Mouse (Mus musculus) forebrain, embryonic 14.5 days (tissue): ENCODE measurements at regions not wholly inside any gene's neighbourhood (a gene's known extent, or its start where the extent isn't known, plus 50 kb on each side); places are given as distances from the start of the nearest gene placed in this dataset.

Experiments used
- ATAC-seq: fragments of 200-750 bp; cut with Nextera tagmentation; 2 replicates; pipeline ENCODE4 v1.8.0; 2017; ENCODE audit warnings: mild to moderate bottlenecking, moderate library complexity
- DNase-seq: peaks from one replicate; pipeline ENCODE4 v3.0.0-alpha.2; 2015; ENCODE audit warnings: low spot score
- H3K27ac ChIP-seq: fragments of 300-500 bp; sonication (generic); 2 replicates; pipeline ENCODE4 v1.5.1; 2014; ENCODE audit warnings: low read depth, mild to moderate bottlenecking, control low read depth, low read length, moderate library complexity
- H3K27me3 ChIP-seq: fragments of 300-500 bp; sonication (generic); replicated peaks from 2 replicates; pipeline ENCODE4 v1.6.1; 2014; ENCODE audit warnings: low read length, control low read depth, mixed read lengths; ENCODE audit not compliant: control insufficient read depth, insufficient read depth
- H3K36me3 ChIP-seq: fragments of 300-500 bp; sonication (generic); 2 replicates; pipeline ENCODE4 v1.6.1; 2014; ENCODE audit warnings: low read length, control low read depth; ENCODE audit not compliant: control insufficient read depth, insufficient read depth
- H3K4me1 ChIP-seq: fragments of 300-500 bp; sonication (generic); 2 replicates; pipeline ENCODE4 v1.6.1; 2014; ENCODE audit warnings: antibody characterized with exemption, low read length, control low read depth; ENCODE audit not compliant: control insufficient read depth, insufficient read depth
- H3K4me2 ChIP-seq: fragments of 300-500 bp; sonication (generic); 2 replicates; pipeline ENCODE4 v1.6.1; 2014; ENCODE audit warnings: mild to moderate bottlenecking, control low read depth, low read length
- H3K4me3 ChIP-seq: fragments of 300-500 bp; sonication (generic); 2 replicates; pipeline ENCODE4 v1.5.1; 2014; ENCODE audit warnings: low read depth, low read length, control low read depth
- H3K9ac ChIP-seq: fragments of 300-500 bp; sonication (generic); 2 replicates; pipeline ENCODE4 v1.6.1; 2014; ENCODE audit warnings: mild to moderate bottlenecking, low read length, control low read depth, moderate library complexity
- H3K9me3 ChIP-seq: fragments of 300-500 bp; sonication (generic); replicated peaks from 2 replicates; pipeline ENCODE4 v1.6.1; 2016; ENCODE audit warnings: low read length, control low read depth, mixed read lengths; ENCODE audit not compliant: control insufficient read depth
- WGBS: fragments of 180-500 bp; shearing (Covaris S2); extraction: QIAGEN DNeasy Blood & Tissue Kit; methylation state at CpG from one replicate; pipeline ENCODE4 v1.1.7; 2014; 5-methylcytosine and 5-hydroxymethylcytosine counted together

- H3K27ac ChIP-seq: no peak overlapping the region
- DNase-seq (no peak), ATAC-seq (no peak)
Observed at GRCm38 (mm10) chr9:46736232-46736631, 262.3 kb upstream of the Gm4791 start.

GRCm38 (mm10) chr9:46735664-46736067, 262.9 kb upstream of the Gm4791 start:
- Histone ChIP-seq H3K4me2 (no peak overlapping the region), H3K27me3 (no peaks in the 10 kb centered on the region), H3K4me1 (peaks cover 15% of the 10 kb centered on the region), H3K27ac (no peak overlapping the region), H3K4me3 (no peak overlapping the region), H3K9me3 (no peaks in the 10 kb centered on the region), H3K36me3 (no peaks in the 10 kb centered on the region), H3K9ac (no peak overlapping the region)
- ATAC-seq (peak; percentile 58), DNase-seq (peak; percentile 87)
- WGBS: 9% methylated on average over 4 of the region's 4 CpGs

More at GRCm38 (mm10) chr9:46736232-46736631, 262.3 kb upstream of the Gm4791 start:
- no peaks in the 10 kb centered on the region for H3K9me3 ChIP-seq
- H3K4me3 ChIP-seq: no peak overlapping the region
- no peak overlapping the region for H3K9ac ChIP-seq
- no peak overlapping the region for H3K4me2 ChIP-seq
- H3K36me3 ChIP-seq: no peaks in the 10 kb centered on the region
- H3K4me1 ChIP-seq: peaks cover 15% of the 10 kb centered on the region
- H3K27me3 ChIP-seq: no peaks in the 10 kb centered on the region

- DNase-seq (peak; percentile 70), ATAC-seq (peak; percentile 55; the same call in 1 of the 2 replicates)
Observed at GRCm38 (mm10) chr9:46728465-46728864, 270.1 kb upstream of the Gm4791 start.

GRCm38 (mm10) chr9:46724231-46724630, 274.3 kb upstream of the Gm4791 start:
- WGBS: 83% methylated on average over 5 of the region's 5 CpGs
- Histone ChIP-seq H3K9ac (no peak overlapping the region), H3K4me3 (no peak overlapping the region), H3K36me3 (no peaks in the 10 kb centered on the region), H3K27me3 (no peaks in the 10 kb centered on the region), H3K4me2 (no peak overlapping the region), H3K27ac (no peak overlapping the region), H3K4me1 (no peaks in the 10 kb centered on the region), H3K9me3 (no peaks in the 10 kb centered on the region)
- no peak for ATAC-seq
- peak; percentile 27 for DNase-seq

More at GRCm38 (mm10) chr9:46728465-46728864, 270.1 kb upstream of the Gm4791 start:
- no peaks in the 10 kb centered on the region for H3K9me3 ChIP-seq
- no peak overlapping the region for H3K4me2 ChIP-seq
- H3K4me3 ChIP-seq: no peak overlapping the region
- no peaks in the 10 kb centered on the region for H3K36me3 ChIP-seq
- whole genome bisulfite sequencing: 13% methylated on average over 5 of the region's 5 CpGs
- H3K27ac ChIP-seq: no peak overlapping the region
- H3K27me3 ChIP-seq: no peaks in the 10 kb centered on the region
- H3K4me1 ChIP-seq: no peaks in the 10 kb centered on the region
- no peak overlapping the region for H3K9ac ChIP-seq

GRCm38 (mm10) chr9:46713415-46713814, 285.1 kb upstream of the Gm4791 start:
- ATAC-seq: no peak
- 90% methylated on average over 10 of the region's 10 CpGs for WGBS

GRCm38 (mm10) chr9:46704151-46704905, 294.2 kb upstream of the Gm4791 start:
- Histone ChIP-seq H3K9me3 (no peaks in the 10 kb centered on the region), H3K4me1 (peaks cover 20% of the 10 kb centered on the region), H3K27ac (peak overlapping the region; percentile 63; the same call in 1 of the 2 replicates), H3K9ac (no peak overlapping the region), H3K36me3 (no peaks in the 10 kb centered on the region), H3K4me3 (no peak overlapping the region), H3K4me2 (no peak overlapping the region), H3K27me3 (no peaks in the 10 kb centered on the region)
- no peak for ATAC-seq
- 55% methylated on average over 10 of the region's 10 CpGs for WGBS
- DNase-seq: no peak

More at GRCm38 (mm10) chr9:46713415-46713814, 285.1 kb upstream of the Gm4791 start:
- no peak overlapping the region for H3K27ac ChIP-seq
- H3K9me3 ChIP-seq: no peaks in the 10 kb centered on the region
- H3K9ac ChIP-seq: no peak overlapping the region
- H3K4me3 ChIP-seq: no peak overlapping the region
- no peaks in the 10 kb centered on the region for H3K4me1 ChIP-seq
- no peaks in the 10 kb centered on the region for H3K27me3 ChIP-seq
- no peaks in the 10 kb centered on the region for H3K36me3 ChIP-seq
- no peak overlapping the region for H3K4me2 ChIP-seq
- DNase-seq: no peak

GRCm38 (mm10) chr9:46703674-46704073, 294.9 kb upstream of the Gm4791 start:
- H3K4me1 ChIP-seq: peaks cover 20% of the 10 kb centered on the region
- no peaks in the 10 kb centered on the region for H3K27me3 ChIP-seq
- H3K36me3 ChIP-seq: no peaks in the 10 kb centered on the region
- no peak overlapping the region for H3K4me2 ChIP-seq
- no peaks in the 10 kb centered on the region for H3K9me3 ChIP-seq
- DNase-seq: peak; percentile 76
- H3K4me3 ChIP-seq: no peak overlapping the region
- WGBS: 17% methylated on average over 8 of the region's 8 CpGs
- ATAC-seq: peak; percentile 86
- no peak overlapping the region for H3K9ac ChIP-seq
- peak overlapping the region; percentile 63; the same call in 1 of the 2 replicates for H3K27ac ChIP-seq

GRCm38 (mm10) chr9:46702901-46703636, 295.5 kb upstream of the Gm4791 start:
- peak; percentile 56; the same call in 1 of the 2 replicates for ATAC-seq
- WGBS: 29% methylated on average over 13 of the region's 13 CpGs

More at GRCm38 (mm10) chr9:46702901-46703636, 295.5 kb upstream of the Gm4791 start:
- no peaks in the 10 kb centered on the region for H3K27me3 ChIP-seq
- H3K9ac ChIP-seq: no peak overlapping the region
- peak overlapping the region; percentile 63; the same call in 1 of the 2 replicates for H3K27ac ChIP-seq
- H3K4me3 ChIP-seq: no peak overlapping the region
- H3K4me1 ChIP-seq: peaks cover 20% of the 10 kb centered on the region
- DNase-seq: peak; percentile 57
- no peak overlapping the region for H3K4me2 ChIP-seq
- H3K9me3 ChIP-seq: no peaks in the 10 kb centered on the region
- H3K36me3 ChIP-seq: no peaks in the 10 kb centered on the region
